Mouse (Mus musculus) megakaryocyte, embryonic 14.5 days (primary cell): ENCODE results near the gene Klhl3.

Experiments
- FLI1 ChIP-seq: IDR thresholded peaks from 2 replicates; pipeline ENCODE4 v1.6.1; 2012; ENCODE audit warnings: low read length, inconsistent platforms, mixed read lengths
- GATA1 ChIP-seq: IDR thresholded peaks from 3 replicates; pipeline ENCODE4 v1.6.1; 2012; ENCODE audit warnings: mixed read lengths, low read length, inconsistent platforms, borderline replicate concordance

GRCm38 (mm10) chr13:58065316-58065715, 48.1 kb downstream of the Klhl3 start:
- no peak for TF ChIP-seq GATA1
- TF ChIP-seq FLI1 = no peak
